Mouse (Mus musculus) bone marrow macrophage, adult 2 months (primary cell): ENCODE results near the gene Unc79.

ENCODE experiments used
- CTCF ChIP-seq: IDR thresholded peaks from 2 replicates; pipeline ENCODE4 v1.5.1; 2012; ENCODE audit warnings: low read depth, mild to moderate bottlenecking, low read length, moderate library complexity
- POLR2A ChIP-seq: IDR thresholded peaks from 2 replicates; pipeline ENCODE4 v1.6.1; 2012; ENCODE audit warnings: mild to moderate bottlenecking, low read depth, low read length, borderline replicate concordance

DNA sequence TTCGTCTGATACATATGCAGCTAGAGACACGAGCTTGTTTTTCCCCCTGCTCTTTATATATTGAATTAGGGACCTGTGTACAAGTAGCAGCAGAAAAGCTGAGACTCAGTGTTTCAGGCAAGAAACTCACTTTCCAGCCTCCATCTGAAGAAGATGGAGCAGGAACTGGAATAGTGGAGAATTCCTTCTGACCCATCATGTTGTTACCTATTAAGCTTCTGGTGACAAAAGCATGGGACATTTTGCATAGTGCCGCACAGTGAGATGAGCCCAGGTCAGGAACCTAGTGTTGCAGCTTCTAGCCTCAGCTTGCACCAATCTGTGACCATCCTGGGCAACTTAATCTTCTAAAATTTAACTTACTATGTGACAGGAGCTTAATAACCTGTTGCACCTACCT, 92.7 kb downstream of the Unc79 start:
- TF ChIP-seq CTCF (no peak), POLR2A (no peak)
